Mouse (Mus musculus) E14TG2a.4 (cell line): ENCODE data around the gene Wnk1.
A peak's percentile ranks its signal among the peaks of the same experiment; 100 is the strongest.

Experiments used
- H3K27me3 ChIP-seq: 2 replicates; pipeline ENCODE4 v1.6.1; 2014; ENCODE audit warnings: low read length, control low read depth; ENCODE audit not compliant: insufficient read depth
- H3K36me3 ChIP-seq: 2 replicates; pipeline ENCODE4 v1.6.1; 2014; ENCODE audit warnings: low read length, control low read depth; ENCODE audit not compliant: insufficient read depth
- H3K4me1 ChIP-seq: replicated peaks from 2 replicates; pipeline ENCODE4 v1.6.1; 2014; ENCODE audit warnings: low read depth, low read length, control low read depth
- H3K4me3 ChIP-seq: replicated peaks from 2 replicates; pipeline ENCODE4 v1.5.1; 2014; ENCODE audit warnings: mild to moderate bottlenecking, low read length
- H3K9me3 ChIP-seq: 2 replicates; pipeline ENCODE4 v1.6.1; 2014; ENCODE audit warnings: low read length, control low read depth
- CTCF ChIP-seq: conservative IDR thresholded peaks from 2 replicates; pipeline ENCODE4 v1.5.1; 2014; ENCODE audit warnings: low read length
- NANOG ChIP-seq: IDR thresholded peaks from 2 replicates; pipeline ENCODE4 v1.6.1; 2014; ENCODE audit warnings: borderline replicate concordance, low read length, mixed read lengths
- POU5F1 ChIP-seq: IDR thresholded peaks from 2 replicates; pipeline ENCODE4 v1.6.1; 2014; ENCODE audit warnings: low read length, borderline replicate concordance

Gene Wnk1

GRCm38 (mm10) chr6:120054412-120054811 lies 15.9 kb upstream of the Wnk1 start:
- Histone ChIP-seq H3K4me1 (0 out of 2 replicates have a peak, but pooled peaks cover 2% of the 10 kb centered on the region), H3K27me3 (no peaks in the 10 kb centered on the region), H3K4me3 (no peak overlapping the region), H3K36me3 (no peaks in the 10 kb centered on the region), H3K9me3 (no peaks in the 10 kb centered on the region)
- TF ChIP-seq POU5F1 (no peak), NANOG (no peak), CTCF (no peak)

- Histone ChIP-seq H3K4me1 (peaks cover 3% of the 10 kb centered on the region; the same call in 1 of the 2 replicates), H3K4me3 (no peak overlapping the region), H3K9me3 (no peaks in the 10 kb centered on the region), H3K36me3 (no peaks in the 10 kb centered on the region), H3K27me3 (no peaks in the 10 kb centered on the region)
- TF ChIP-seq CTCF: no peak
- no peak for TF ChIP-seq POU5F1
These were observed 9.3 kb upstream of the Wnk1 start for GRCm38 (mm10) chr6:120047705-120048292.

- peaks cover 5% of the 10 kb centered on the region; the same call in 1 of the 2 replicates for H3K4me1 ChIP-seq
- no peaks in the 10 kb centered on the region for H3K36me3 ChIP-seq
- TF ChIP-seq CTCF: no peak
- no peak for TF ChIP-seq POU5F1
- TF ChIP-seq NANOG: no peak
- H3K9me3 ChIP-seq: no peaks in the 10 kb centered on the region
- no peak overlapping the region for H3K4me3 ChIP-seq
- no peaks in the 10 kb centered on the region for H3K27me3 ChIP-seq
These were observed 6.9 kb upstream of the Wnk1 start for GRCm38 (mm10) chr6:120045406-120045805.

GRCm38 (mm10) chr6:120042632-120043220 lies 4.3 kb upstream of the Wnk1 start:
- Histone ChIP-seq H3K4me1 (peaks cover 14% of the 10 kb centered on the region), H3K27me3 (no peaks in the 10 kb centered on the region), H3K36me3 (no peaks in the 10 kb centered on the region), H3K9me3 (no peaks in the 10 kb centered on the region), H3K4me3 (no peak overlapping the region)
- TF ChIP-seq POU5F1 (no peak), NANOG (no peak), CTCF (no peak)

- Histone ChIP-seq H3K36me3 (peaks cover 20% of the 10 kb centered on the region), H3K4me3 (no peak overlapping the region), H3K9me3 (no peaks in the 10 kb centered on the region), H3K27me3 (no peaks in the 10 kb centered on the region), H3K4me1 (peaks cover 31% of the 10 kb centered on the region)
- TF ChIP-seq POU5F1 (no peak), CTCF (no peak), NANOG (no peak)
These were observed 2.0 kb upstream of the Wnk1 start for GRCm38 (mm10) chr6:120040557-120040857.

- no peak for TF ChIP-seq POU5F1
- TF ChIP-seq CTCF: peak; percentile 24
- H3K9me3 ChIP-seq: no peaks in the 10 kb centered on the region
These were observed 1.4 kb upstream of the Wnk1 start for GRCm38 (mm10) chr6:120039668-120040556.

GRCm38 (mm10) chr6:120039256-120039563 lies 738 bp upstream of the Wnk1 start:
- Histone ChIP-seq H3K4me3 (peak overlapping the region; percentile 90), H3K4me1 (peaks cover 40% of the 10 kb centered on the region), H3K9me3 (no peaks in the 10 kb centered on the region), H3K36me3 (peaks cover 27% of the 10 kb centered on the region), H3K27me3 (no peaks in the 10 kb centered on the region)
- TF ChIP-seq NANOG: no peak
- no peak for TF ChIP-seq CTCF
- no peak for TF ChIP-seq POU5F1

More at GRCm38 (mm10) chr6:120039668-120040556, 1.4 kb upstream of the Wnk1 start:
- H3K36me3 ChIP-seq: peaks cover 24% of the 10 kb centered on the region
- H3K27me3 ChIP-seq: no peaks in the 10 kb centered on the region
- H3K4me1 ChIP-seq: peaks cover 36% of the 10 kb centered on the region
- H3K4me3 ChIP-seq: peak overlapping the region; percentile 90

GRCm38 (mm10) chr6:120037636-120038365 lies 671 bp downstream of the Wnk1 start:
- Histone ChIP-seq H3K4me3 (peak overlapping the region; percentile 90), H3K9me3 (no peaks in the 10 kb centered on the region), H3K4me1 (peaks cover 46% of the 10 kb centered on the region), H3K36me3 (peaks cover 38% of the 10 kb centered on the region), H3K27me3 (no peaks in the 10 kb centered on the region)
- TF ChIP-seq NANOG (no peak), POU5F1 (no peak), CTCF (no peak)
